Mouse (Mus musculus): ENCODE data around the gene Ctnna2.

Ctnna2 gene

GRCm38 (mm10) chr6:77582568-77582967 is 396.9 kb downstream of the Ctnna2 start:
- DNase-seq (ENCODE audit: low read depth) = no peak

DNA sequence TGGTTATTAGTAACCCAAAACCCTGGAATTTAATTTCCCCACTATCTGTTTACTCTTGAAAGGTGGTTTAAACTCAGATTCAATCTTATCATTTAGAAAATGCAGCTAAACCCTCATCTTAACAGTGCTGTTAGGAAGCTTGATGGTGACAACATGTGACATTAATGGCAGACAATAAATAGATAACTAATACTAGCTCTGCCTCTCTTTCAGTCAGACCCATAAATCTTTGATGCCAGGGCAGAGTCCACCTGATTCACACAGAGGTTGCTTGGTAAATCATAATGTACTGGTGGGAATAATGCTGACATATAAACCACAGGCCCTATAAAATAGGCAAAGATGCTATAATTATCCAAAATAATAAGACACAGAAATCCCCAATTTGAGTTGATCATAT is 398.6 kb downstream of the Ctnna2 start:
- DNase-seq (ENCODE audit: low read depth) = no peak

DNA sequence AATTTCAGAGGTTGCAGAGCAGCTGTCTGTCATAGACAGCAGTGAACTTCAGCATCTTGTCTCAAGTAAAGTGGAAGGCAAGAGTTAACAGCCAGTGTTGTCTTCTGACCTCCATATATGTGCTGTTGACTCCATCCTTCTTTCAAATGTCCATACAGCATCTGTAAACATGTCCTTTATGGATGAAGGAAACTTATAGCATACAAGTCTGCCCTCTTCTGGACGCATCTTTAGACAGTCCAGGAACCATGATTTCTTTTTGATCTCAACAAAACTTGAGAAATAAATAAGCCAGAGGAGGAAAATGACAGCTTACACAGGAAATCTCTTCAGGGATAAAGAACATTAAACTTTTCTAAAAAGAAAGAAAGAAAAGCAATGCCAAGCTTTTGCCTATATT is 400.9 kb downstream of the Ctnna2 start:
- no peak for DNase-seq (ENCODE audit: low read depth)

DNA sequence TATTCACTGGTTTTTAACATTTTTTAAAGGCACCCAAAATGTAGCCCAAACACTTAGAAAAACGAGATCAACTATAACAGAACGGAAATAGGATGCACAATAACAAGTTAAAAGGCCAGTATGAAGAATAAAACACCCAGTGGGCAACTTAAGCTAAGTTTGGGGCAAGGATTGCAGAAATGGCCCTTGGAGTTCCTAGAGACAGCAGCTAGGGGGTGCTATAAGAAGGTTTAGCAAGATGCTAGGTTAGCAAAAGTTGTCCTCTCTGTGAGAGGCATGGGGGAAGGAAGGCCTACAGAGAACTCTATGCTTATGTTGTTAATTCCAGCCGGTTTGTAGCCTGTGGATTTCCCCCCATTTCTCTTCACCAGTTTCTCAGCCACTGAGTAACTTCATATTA is 401.9 kb downstream of the Ctnna2 start:
- DNase-seq (ENCODE audit: low read depth) = no peak

- no peak for DNase-seq (ENCODE audit: low read depth)
Observed at GRCm38 (mm10) chr6:77572614-77573013, 406.9 kb downstream of the Ctnna2 start.

- DNase-seq (ENCODE audit: low read depth) = no peak
Observed at GRCm38 (mm10) chr6:77569851-77570250, 409.6 kb downstream of the Ctnna2 start.

DNA sequence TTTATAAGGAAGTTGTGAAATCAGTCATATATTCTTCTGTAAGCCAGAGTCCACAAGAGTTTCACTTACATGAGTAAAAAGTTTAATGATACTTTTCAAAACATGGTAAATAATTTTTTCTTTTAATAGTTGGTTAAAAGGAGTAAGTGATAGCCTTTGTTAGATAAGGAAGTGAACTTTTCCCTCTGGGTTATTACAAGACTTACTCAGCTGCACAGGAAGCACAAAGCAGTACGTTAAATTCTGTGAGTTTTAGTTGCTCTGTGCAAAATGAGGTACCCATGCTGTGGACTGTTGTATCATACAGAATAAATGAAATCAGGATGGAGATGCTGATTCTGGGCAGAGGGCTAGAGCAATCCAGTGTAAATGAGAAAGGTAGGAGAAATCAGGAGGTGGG is 423.3 kb downstream of the Ctnna2 start:
- DNase-seq (ENCODE audit: low read depth) = no peak

- no peak for DNase-seq (ENCODE audit: low read depth)
Observed at GRCm38 (mm10) chr6:77537055-77537807, 442.3 kb downstream of the Ctnna2 start.

GRCm38 (mm10) chr6:77527636-77528035 is 451.9 kb downstream of the Ctnna2 start:
- DNase-seq (ENCODE audit: low read depth) = no peak

- DNase-seq (ENCODE audit: low read depth) = no peak
Observed at GRCm38 (mm10) chr6:77521836-77522235, 457.7 kb downstream of the Ctnna2 start.

- no peak for DNase-seq (ENCODE audit: low read depth)
Observed at GRCm38 (mm10) chr6:77516515-77516914, 463.0 kb downstream of the Ctnna2 start.

- DNase-seq (ENCODE audit: low read depth) = no peak
Observed at GRCm38 (mm10) chr6:77511805-77512204, 467.7 kb downstream of the Ctnna2 start.

DNA sequence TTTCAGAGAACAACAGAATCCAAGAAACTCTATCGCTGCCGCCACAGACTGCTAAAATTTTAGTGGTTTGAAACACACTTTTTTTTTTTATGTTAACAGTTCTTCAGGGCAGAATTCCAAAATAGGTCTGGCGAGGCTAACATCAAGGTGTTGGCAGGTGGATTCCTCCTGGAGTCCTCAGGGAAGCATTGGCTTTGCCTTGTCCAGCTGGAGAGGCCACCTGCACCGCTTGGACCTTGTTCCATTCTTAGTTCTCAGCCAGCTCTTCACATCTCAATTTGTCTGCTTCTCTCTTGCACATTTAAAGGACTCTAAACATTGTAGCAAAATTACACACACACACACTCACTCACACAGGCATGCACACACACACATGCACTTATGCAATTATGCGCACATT is 487.8 kb downstream of the Ctnna2 start:
- no peak for DNase-seq (ENCODE audit: low read depth)

GRCm38 (mm10) chr6:77486658-77487057 is 492.8 kb downstream of the Ctnna2 start:
- no peak for DNase-seq (ENCODE audit: low read depth)

GRCm38 (mm10) chr6:77482081-77482480 is 497.4 kb downstream of the Ctnna2 start:
- no peak for DNase-seq (ENCODE audit: low read depth)

DNA sequence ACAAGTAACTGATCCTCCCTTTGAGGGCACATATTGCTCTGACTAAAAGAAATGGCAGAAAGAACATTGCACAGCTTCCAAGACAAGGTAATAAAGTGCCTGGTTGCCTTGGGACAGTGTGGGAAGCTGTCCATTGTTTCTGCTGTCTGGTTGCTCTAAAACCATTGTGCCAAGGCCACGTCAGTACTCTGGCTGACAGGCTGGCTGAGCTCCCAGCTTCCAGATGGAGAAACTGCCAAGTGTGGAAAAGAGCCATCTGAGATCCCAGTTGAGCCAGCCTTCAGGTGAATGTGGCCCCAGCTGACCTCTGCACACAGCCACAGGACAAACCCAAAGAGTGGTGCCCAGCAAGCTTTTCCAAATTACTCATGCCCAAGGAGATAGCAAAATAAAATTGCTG is 504.1 kb downstream of the Ctnna2 start:
- no peak for DNase-seq (ENCODE audit: low read depth)

DNA sequence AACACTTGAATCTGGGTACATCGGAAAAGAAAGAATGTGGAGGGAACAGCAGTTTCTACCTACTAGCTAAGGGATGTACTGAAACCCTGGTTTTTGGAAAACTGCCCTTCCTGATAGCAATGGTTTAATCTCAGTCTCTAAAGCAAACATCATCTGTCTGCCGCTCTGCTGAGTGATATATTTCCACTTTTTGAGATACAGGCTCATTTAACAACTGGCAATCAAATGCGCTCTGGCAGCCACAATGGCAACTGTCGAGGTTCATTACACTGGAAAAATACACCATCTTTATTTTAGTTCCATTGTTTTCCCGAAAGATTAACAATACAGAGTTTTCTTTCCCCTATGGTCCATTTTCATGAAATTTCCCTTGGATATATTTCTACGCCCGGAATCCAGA is 506.2 kb downstream of the Ctnna2 start:
- no peak for DNase-seq (ENCODE audit: low read depth)

- DNase-seq (ENCODE audit: low read depth) = no peak
Observed at GRCm38 (mm10) chr6:77468058-77468457, 511.4 kb downstream of the Ctnna2 start.

DNA sequence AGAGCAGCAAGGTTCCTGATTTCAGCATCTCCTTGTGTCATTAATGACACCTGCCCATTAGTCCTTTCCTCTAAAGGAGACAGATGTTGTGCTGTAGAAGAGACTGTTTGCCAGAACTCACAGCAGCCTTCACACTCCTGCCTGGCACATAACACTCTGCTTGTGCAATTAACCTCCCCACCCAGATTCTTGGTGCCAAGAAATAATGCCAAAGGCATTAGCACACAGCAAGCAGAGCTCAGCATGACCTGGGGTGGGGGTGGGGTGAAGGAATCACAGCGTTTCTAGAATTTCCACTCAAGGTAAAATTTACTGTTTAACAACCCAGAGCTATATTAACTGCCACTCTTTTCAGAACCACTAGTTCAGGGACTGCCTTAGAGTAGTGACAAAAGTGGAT is 516.8 kb downstream of the Ctnna2 start:
- DNase-seq (ENCODE audit: low read depth) = no peak

DNA sequence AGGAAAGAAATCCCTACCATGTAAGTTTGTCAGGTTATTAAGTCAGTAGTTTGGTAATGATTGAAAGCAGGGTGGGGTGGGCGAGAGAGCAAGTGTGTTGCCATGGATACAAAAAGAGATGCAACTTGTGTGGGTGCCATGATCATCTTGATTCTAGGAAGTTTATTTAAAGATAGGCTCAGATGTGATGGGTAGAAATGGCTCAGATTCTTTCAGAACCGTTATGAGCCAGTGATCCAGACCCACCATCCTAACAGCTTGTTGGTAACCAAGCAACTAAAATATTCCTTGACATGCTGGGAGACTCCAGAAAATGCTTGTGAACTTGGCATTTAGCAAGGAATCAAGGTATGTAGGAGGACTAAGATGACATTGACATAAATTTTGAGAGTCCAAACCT is 521.6 kb downstream of the Ctnna2 start:
- DNase-seq (ENCODE audit: low read depth) = no peak

DNA sequence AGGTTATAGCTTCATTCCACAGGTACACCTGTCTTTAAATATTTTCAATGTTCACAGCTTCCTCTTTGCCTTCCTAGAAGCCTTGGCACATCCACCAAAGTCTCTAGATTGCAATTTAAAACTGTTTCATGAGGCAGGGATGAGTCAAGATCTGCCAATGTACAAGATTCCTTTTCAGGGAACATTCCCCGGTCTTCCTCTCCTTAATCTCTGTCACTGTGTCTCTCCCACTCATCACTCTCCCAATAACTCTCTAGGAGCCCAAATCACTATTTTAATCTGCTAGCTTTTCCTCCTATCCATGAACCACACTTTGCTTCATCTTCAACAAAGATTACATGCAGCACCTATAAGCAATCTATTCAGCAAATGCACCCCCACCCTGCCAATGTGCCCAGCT is 532.6 kb downstream of the Ctnna2 start:
- DNase-seq (ENCODE audit: low read depth) = no peak

GRCm38 (mm10) chr6:77443906-77444305 is 535.6 kb downstream of the Ctnna2 start:
- DNase-seq (ENCODE audit: low read depth) = no peak

GRCm38 (mm10) chr6:77441051-77441450 is 538.4 kb downstream of the Ctnna2 start:
- DNase-seq (ENCODE audit: low read depth) = no peak

GRCm38 (mm10) chr6:77430381-77430780 is 549.1 kb downstream of the Ctnna2 start:
- no peak for DNase-seq (ENCODE audit: low read depth)
